Mouse (Mus musculus) layer of hippocampus, postnatal 36 days (tissue): ENCODE measurements around the gene R3hdm2. TPM values are rescaled to one million over a fixed set of nuclear protein-coding genes. Genes with fewer than 3 reads are reported as not detected.

Experiments used
- DNase-seq, 2 experiments: peaks; one replicate each; pipeline ENCODE4 v3.0.0; 2022
- total RNA-seq, 2 experiments: library from RNA; stranded (reverse); gene quantifications; 2 replicates each; pipeline ENCODE4 v1.2.3; 2021

R3hdm2 gene
- total RNA-seq, 2 experiments from 2014 or later, result 153 to 163 TPM

GRCm38 (mm10) chr10:127353909-127354895 lies 25.9 kb upstream of the R3hdm2 start, which contains the start of gene Inhbe:
Inhbe (minus strand) TSS chr10:127354411.
- DNase-seq, result peak; percentile 45 to 48

DNA sequence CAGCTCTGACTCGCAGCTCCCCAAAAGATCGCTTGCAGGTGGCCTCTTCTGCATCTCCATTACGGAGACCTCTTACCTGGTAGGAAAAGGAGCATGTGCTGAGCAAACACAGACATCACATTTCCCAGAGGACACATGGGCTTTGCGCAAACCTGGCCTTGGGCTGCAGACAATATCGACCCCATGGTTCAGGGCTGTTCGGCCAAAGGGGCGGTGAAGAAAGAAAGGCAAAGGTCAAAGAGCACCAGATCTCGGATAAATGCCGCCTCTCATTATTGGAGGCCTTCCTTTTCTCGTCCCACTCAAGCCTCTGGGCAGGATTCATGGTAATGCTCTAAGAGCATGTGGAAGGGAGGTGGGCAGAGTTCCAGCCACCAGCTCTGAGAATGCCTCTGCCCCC lies 24.8 kb upstream of the R3hdm2 start:
- no peak for DNase-seq

DNA sequence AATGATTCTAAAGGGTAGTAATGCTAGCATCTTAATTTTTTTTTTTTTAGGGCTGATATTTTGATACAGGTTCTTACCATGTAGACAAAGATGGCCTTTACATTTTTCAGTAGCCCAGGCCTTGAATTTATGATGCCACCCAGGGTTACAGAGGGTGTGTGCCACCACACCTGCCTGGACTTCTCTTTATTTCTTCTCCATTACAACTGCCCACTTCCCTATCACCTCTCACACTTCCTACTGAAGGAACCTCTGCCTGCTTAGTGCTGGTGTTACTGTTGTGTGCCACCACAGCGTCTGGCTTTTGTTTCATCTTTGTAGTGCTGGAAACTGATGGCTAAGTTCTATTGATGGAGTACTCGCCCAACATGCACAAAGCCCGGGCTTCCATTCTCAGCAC lies 19.4 kb upstream of the R3hdm2 start:
- DNase-seq, result no peak

- DNase-seq, result no peak
Measured at GRCm38 (mm10) chr10:127367116-127367515, 13.0 kb upstream of the R3hdm2 start.

- no peak for DNase-seq
Measured at GRCm38 (mm10) chr10:127368273-127368672, 11.9 kb upstream of the R3hdm2 start.

GRCm38 (mm10) chr10:127369834-127370820 lies 10.0 kb upstream of the R3hdm2 start, which contains the start of gene Inhbc:
Inhbc (minus strand) TSS chr10:127370431.
- DNase-seq, result no peak

DNA sequence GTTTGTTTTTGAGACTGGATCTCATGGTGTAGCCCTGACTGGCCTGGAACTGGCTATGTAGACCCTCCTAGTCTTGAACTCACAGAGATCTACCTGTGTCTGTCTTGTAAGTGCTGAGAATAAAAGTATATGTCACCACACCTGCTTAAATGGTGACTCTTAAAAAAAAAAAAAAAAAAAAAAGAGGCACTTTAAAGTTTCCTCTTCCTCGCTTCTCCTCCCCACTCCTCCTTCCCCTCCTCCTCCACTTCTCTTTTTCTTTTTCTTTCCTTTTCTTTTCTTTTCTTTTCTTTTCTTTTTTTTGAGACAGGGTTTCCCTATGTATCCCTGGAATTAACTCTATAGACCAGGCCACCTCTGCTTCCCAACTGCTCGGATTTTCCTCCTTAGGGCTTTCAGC lies 9.1 kb upstream of the R3hdm2 start:
- DNase-seq, result no peak

GRCm38 (mm10) chr10:127377700-127378099 lies 2.4 kb upstream of the R3hdm2 start:
- DNase-seq, result no peak

- DNase-seq, result no peak
Measured at GRCm38 (mm10) chr10:127379654-127380053, 473 bp upstream of the R3hdm2 start.

- DNase-seq, result peak; percentile 45 to 50
Measured at GRCm38 (mm10) chr10:127380767-127381742, 928 bp downstream of the R3hdm2 start.

GRCm38 (mm10) chr10:127381743-127382134 lies 1.6 kb downstream of the R3hdm2 start:
- no peak for DNase-seq

DNA sequence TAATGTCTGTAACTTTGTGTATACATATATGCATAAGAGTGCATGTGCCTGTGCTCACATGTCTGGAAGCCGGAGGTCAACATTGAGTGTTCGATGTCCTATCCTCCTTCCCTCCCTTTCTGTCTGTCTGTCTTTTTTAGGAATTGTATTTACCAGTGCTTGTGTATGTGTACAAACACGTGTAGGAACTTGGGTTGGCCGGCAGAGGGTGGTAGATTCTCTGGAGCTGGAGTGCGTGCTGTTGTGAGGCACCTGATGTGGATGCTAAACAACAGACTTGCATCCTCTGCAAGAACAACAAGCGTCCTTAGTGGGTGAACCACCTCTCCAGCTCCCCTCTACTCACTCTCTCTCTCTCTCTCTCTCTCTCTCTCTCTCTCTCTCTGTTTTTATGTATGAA lies 11.6 kb downstream of the R3hdm2 start:
- no peak for DNase-seq

- no peak for DNase-seq
Measured at GRCm38 (mm10) chr10:127404701-127405100, 24.6 kb downstream of the R3hdm2 start.

GRCm38 (mm10) chr10:127407391-127407790 lies 27.3 kb downstream of the R3hdm2 start:
- no peak for DNase-seq

DNA sequence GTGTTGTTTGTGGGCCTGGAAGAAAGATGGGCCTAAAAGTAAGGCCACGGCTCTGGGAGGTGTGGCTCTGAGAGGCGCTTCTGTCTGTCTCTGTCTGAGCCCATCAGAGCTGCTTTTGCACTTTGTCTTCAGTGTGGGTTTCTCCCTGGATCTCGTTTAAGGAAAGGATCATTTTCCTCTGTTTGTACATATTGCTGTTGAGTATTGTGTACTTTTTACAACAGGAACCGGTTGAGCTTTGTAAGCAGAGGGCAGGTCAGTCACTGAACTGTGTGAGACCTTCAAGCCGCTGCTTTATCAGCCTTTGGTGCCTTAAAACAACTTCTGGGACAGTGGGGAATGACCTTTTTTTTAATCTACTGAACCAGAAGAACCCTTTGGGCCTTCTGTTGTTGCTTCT lies 32.0 kb downstream of the R3hdm2 start:
- no peak for DNase-seq

GRCm38 (mm10) chr10:127412776-127413175 lies 32.6 kb downstream of the R3hdm2 start:
- DNase-seq, result no peak

DNA sequence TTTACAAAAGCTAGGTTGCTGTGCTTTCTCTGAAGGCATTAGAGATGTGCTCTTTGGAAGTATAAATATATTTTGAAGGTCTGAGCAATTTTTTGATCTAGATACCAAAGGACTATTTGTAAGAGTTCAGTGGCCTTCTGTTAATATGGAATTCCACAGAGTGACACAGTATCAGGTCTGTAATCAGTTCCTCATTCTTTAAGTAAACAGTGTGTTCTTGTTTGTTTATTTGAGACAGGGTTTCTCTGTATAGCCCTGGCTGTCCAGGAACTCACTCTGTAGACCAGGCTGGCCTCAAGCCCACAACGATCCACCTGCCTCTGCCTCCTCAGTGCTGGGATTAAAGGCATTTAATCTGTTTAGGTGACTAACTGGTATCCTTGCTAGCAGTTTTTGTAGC lies 33.5 kb downstream of the R3hdm2 start:
- no peak for DNase-seq

DNA sequence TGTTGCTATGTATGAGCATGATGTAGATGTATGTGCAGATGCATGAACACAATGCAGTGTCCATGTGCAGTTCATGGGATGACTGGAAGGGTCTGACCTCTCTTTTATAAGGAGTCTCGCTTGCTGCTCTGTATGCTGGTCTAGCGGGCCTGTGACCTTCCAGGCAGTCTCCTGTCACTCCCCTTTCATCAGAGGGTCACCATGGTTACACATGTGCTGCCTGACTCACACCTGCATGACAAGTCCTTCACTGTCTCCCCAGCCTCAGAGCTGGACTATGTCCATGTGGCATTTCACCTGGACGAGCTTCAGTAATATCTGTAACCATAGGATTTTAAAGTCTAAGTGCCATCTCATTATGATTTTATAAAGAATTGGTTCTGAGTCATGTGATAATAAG lies 34.0 kb downstream of the R3hdm2 start:
- no peak for DNase-seq

DNA sequence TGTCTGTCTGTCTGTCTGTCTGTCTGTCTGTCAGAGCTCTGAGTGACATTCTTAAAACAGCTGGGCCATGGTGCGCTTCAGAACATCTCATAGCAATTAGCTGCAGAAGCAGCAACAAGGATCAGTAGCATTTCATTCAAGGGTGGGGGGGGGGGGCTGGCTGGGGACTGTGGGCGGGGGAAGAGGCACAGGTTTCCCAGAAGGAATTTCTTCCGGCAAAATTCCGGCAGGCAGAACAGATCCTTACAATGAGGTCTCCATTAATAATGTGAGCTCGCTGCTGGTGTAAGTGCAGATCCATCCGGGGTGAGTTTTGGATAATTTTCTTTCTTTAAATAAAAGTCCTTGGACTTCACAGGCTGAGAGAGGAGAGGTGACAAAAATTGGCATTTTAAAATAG lies 40.0 kb downstream of the R3hdm2 start:
- no peak for DNase-seq

DNA sequence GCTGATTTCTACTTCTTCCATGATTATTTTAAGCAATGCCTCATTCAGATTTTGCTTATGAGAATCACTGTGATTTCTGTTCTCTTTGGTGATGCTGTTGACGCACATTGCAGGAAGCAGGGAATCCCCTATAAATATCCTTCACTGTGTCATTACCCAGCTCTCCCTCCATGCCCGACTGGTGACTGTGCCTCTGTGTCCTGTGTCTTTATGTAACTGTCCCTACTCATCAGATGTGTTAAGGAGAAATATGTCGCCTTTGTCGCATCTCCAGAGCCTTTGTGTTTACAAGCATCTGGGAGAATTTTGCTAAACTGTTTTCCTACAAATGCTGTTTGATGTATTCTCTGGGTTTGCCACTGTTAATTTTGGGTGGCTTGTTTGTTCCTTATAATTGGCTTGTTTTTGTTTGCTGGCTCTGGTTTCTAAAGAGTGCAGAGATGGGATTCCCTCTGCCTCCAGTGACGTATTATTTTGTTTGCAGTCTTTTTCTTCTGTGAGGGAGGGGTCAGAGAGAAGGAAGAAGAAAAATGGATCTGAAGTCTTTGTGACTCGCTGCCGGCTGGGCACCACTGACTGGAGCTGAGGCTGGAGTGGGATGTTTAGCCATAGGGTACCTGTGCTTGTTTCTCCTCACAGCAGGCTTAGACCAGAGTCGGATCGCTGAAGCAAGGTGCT lies 40.7 kb downstream of the R3hdm2 start:
- DNase-seq, result peak; percentile 7 to 32

DNA sequence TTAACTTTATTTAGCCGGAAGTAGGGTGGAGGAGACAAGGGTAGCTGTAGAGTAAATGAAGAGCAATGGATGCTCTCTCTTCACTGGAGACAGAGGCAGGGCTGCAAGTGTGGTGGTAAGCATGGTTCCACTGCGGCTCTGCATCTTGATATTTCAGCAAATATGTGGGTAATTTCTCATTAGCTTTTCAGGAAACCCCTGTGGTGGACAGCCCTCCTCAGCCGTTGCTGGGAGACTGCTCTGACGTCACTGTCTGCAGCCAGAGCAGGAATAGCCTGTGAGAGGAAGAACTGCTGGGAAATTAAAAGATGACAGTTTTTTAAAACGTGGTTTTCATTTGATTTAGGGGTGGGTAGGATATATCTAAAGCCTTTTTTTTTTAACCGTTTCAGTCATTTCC lies 41.9 kb downstream of the R3hdm2 start:
- peak; percentile 48 to 52 for DNase-seq
